3 mouse cellular contexts compared by ENCODE assay signal in the genomic region with DNA sequence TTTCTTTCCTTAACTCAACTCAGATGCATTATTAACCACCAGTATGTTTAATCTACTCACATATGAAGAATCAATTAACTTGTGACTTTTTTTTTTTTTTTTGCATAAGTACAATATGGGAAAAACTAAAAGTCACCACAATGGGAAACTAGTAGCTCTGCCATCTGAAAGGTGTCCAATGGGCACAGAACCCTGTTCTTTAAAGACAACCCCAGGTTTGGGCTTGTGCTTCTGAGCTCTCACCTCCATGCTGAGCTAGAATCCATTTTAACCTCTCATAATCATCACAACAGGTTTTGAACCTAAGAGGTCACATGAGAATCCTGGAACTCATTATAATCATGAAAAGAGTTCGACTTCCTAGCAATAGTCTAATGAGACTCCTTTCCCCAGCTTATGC. TPM values are rescaled to one million over a fixed set of nuclear protein-coding genes. Genes with fewer than 3 reads are reported as not detected.
DNase-seq lines count a peak whose midpoint lies in the region; ATAC-seq lines count a peak whose summit lies in the region.
"Not testable (repeated sequence)": the region's sequence is repeated elsewhere in the genome, so short reads cannot be mapped to it uniquely, and the experiment has no call there.

No protein-coding gene starts in this region.

- H3K27ac ChIP-seq in limb, embryonic 11.5 days (replicated peaks; ENCODE audit: low read depth, low read length); midbrain, embryonic 11.5 days (ENCODE audit: low read depth, low read length): not testable (repeated sequence)

- peak; percentile 64 for DNase-seq in heart, adult 11 months
- DNase-seq in limb, embryonic 11.5 days (ENCODE audit: low spot score), result peak; percentile 15
- DNase-seq in midbrain, embryonic 11.5 days (ENCODE audit: low spot score, missing footprints), result peak; percentile 59

- H3K9ac ChIP-seq in limb, embryonic 11.5 days (ENCODE audit: low read length); midbrain, embryonic 11.5 days (ENCODE audit: low read length): not testable (repeated sequence)

- not testable (repeated sequence) for H3K4me3 ChIP-seq in limb, embryonic 11.5 days (ENCODE audit: low read depth, low read length); midbrain, embryonic 11.5 days (ENCODE audit: low read depth, low read length)

- H3K4me2 ChIP-seq in limb, embryonic 11.5 days (ENCODE audit: low read depth, severe bottlenecking); midbrain, embryonic 11.5 days: not testable (repeated sequence)

- WGBS in limb, embryonic 11.5 days, result 0% methylated on average over 1 of the region's 1 CpGs
- WGBS in midbrain, embryonic 11.5 days, result 2% methylated on average over 1 of the region's 1 CpGs

- not testable (repeated sequence) for H3K9me3 ChIP-seq in limb, embryonic 11.5 days (ENCODE audit: control insufficient read depth, low read length); midbrain, embryonic 11.5 days (ENCODE audit: control insufficient read depth, low read length)

- H3K36me3 ChIP-seq in limb, embryonic 11.5 days (ENCODE audit: control insufficient read depth, insufficient read depth, low read length); midbrain, embryonic 11.5 days (ENCODE audit: control insufficient read depth, insufficient read depth, low read length): not testable (repeated sequence)

- ATAC-seq in limb, embryonic 11.5 days (ENCODE audit: insufficient number of reproducible peaks, low FRiP score, low TSS enrichment, low read depth); midbrain, embryonic 11.5 days (ENCODE audit: low FRiP score): not testable (repeated sequence)

- not testable (repeated sequence) for H3K27me3 ChIP-seq in limb, embryonic 11.5 days (ENCODE audit: control insufficient read depth, insufficient read depth, low read length); midbrain, embryonic 11.5 days (ENCODE audit: control insufficient read depth, insufficient read depth, low read length)

- H3K4me1 ChIP-seq in limb, embryonic 11.5 days (ENCODE audit: control insufficient read depth, insufficient read depth, low read length); midbrain, embryonic 11.5 days (ENCODE audit: control insufficient read depth, insufficient read depth, low read length): not testable (repeated sequence)

RNA-seq across cellular contexts. Expression of a gene that starts 19.4 kb away (rescaled TPM):
- polyA plus RNA-seq in limb, embryonic 11.5 days (2014; fragmentation: Nextera tagmentation; extraction: Ambion mirVana), result 5.6 TPM in 2 replicates
- 2.8 and 3.4 TPM in 2 replicates for polyA plus RNA-seq in midbrain, embryonic 11.5 days (2014; fragmentation: Nextera tagmentation; extraction: Ambion mirVana)
